Mouse (Mus musculus): ENCODE data around the gene Cntnap2. TPM values are rescaled to one million over a fixed set of nuclear protein-coding genes. Genes with fewer than 3 reads are reported as not detected.

Cntnap2 gene
- 0.39 and 0.48 TPM in 2 replicates for polyA plus RNA-seq (2015; fragmentation: Nextera tagmentation; extraction: Ambion mirVana)

- DNase-seq (ENCODE audit: low spot score) = no peak
Observed at GRCm38 (mm10) chr6:45059091-45059490, at the start of gene Cntnap2. Gene Cntnap2 (plus strand): TSS chr6:45059357.

GRCm38 (mm10) chr6:45026011-45026682 is 33.0 kb upstream of the Cntnap2 start:
- DNase-seq (ENCODE audit: low spot score) = peak; percentile 18

- DNase-seq (ENCODE audit: low spot score) = no peak
Observed at GRCm38 (mm10) chr6:45039454-45039853, 19.7 kb upstream of the Cntnap2 start.

GRCm38 (mm10) chr6:45059556-45060471 is 657 bp downstream of the Cntnap2 start:
- no peak for DNase-seq (ENCODE audit: low spot score)

GRCm38 (mm10) chr6:45062214-45062997 is 3.2 kb downstream of the Cntnap2 start:
- DNase-seq (ENCODE audit: low spot score) = no peak

- no peak for DNase-seq (ENCODE audit: low spot score)
Observed at GRCm38 (mm10) chr6:45088304-45088703, 29.1 kb downstream of the Cntnap2 start.

- DNase-seq (ENCODE audit: low spot score) = no peak
Observed at GRCm38 (mm10) chr6:45113613-45114012, 54.5 kb downstream of the Cntnap2 start.

- no peak for DNase-seq (ENCODE audit: low spot score)
Observed at GRCm38 (mm10) chr6:45144882-45145281, 85.7 kb downstream of the Cntnap2 start.

- no peak for DNase-seq (ENCODE audit: low spot score)
Observed at GRCm38 (mm10) chr6:45205039-45205438, 145.9 kb downstream of the Cntnap2 start.

- no peak for DNase-seq (ENCODE audit: low spot score)
Observed at GRCm38 (mm10) chr6:45214330-45214729, 155.2 kb downstream of the Cntnap2 start.

- no peak for DNase-seq (ENCODE audit: low spot score)
Observed at GRCm38 (mm10) chr6:45229002-45229401, 169.8 kb downstream of the Cntnap2 start.

GRCm38 (mm10) chr6:45232571-45232970 is 173.4 kb downstream of the Cntnap2 start:
- DNase-seq (ENCODE audit: low spot score) = no peak

- no peak for DNase-seq (ENCODE audit: low spot score)
Observed at GRCm38 (mm10) chr6:45236531-45236930, 177.4 kb downstream of the Cntnap2 start.

- DNase-seq (ENCODE audit: low spot score) = no peak
Observed at GRCm38 (mm10) chr6:45238117-45238516, 179.0 kb downstream of the Cntnap2 start.

GRCm38 (mm10) chr6:45241218-45241617 is 182.1 kb downstream of the Cntnap2 start:
- DNase-seq (ENCODE audit: low spot score) = no peak

GRCm38 (mm10) chr6:45244680-45245079 is 185.5 kb downstream of the Cntnap2 start:
- DNase-seq (ENCODE audit: low spot score) = no peak

- DNase-seq (ENCODE audit: low spot score) = no peak
Observed at GRCm38 (mm10) chr6:45258047-45258446, 198.9 kb downstream of the Cntnap2 start.

GRCm38 (mm10) chr6:45271537-45271936 is 212.4 kb downstream of the Cntnap2 start:
- no peak for DNase-seq (ENCODE audit: low spot score)

- no peak for DNase-seq (ENCODE audit: low spot score)
Observed at GRCm38 (mm10) chr6:45273259-45273775, 214.2 kb downstream of the Cntnap2 start.

GRCm38 (mm10) chr6:45290154-45290553 is 231.0 kb downstream of the Cntnap2 start:
- no peak for DNase-seq (ENCODE audit: low spot score)

- no peak for DNase-seq (ENCODE audit: low spot score)
Observed at GRCm38 (mm10) chr6:45317455-45317854, 258.3 kb downstream of the Cntnap2 start.

All from thymus, postnatal 0 days (tissue).